Mouse (Mus musculus): Measurements from ENCODE around the gene Otop2. TPM values are rescaled to one million over a fixed set of nuclear protein-coding genes. Genes with fewer than 3 reads are reported as not detected.

Gene Otop2
- total RNA-seq (2021), result not detected
- long read RNA-seq, experiment 1, result 0 reads
- long read RNA-seq, experiment 2, result 0 reads

GRCm38 (mm10) chr11:115306863-115307262 is at the start of gene Otop2:
Gene Otop2 (plus strand): TSS chr11:115307163.
- DNase-seq (ENCODE audit: low spot score), result no peak

DNA sequence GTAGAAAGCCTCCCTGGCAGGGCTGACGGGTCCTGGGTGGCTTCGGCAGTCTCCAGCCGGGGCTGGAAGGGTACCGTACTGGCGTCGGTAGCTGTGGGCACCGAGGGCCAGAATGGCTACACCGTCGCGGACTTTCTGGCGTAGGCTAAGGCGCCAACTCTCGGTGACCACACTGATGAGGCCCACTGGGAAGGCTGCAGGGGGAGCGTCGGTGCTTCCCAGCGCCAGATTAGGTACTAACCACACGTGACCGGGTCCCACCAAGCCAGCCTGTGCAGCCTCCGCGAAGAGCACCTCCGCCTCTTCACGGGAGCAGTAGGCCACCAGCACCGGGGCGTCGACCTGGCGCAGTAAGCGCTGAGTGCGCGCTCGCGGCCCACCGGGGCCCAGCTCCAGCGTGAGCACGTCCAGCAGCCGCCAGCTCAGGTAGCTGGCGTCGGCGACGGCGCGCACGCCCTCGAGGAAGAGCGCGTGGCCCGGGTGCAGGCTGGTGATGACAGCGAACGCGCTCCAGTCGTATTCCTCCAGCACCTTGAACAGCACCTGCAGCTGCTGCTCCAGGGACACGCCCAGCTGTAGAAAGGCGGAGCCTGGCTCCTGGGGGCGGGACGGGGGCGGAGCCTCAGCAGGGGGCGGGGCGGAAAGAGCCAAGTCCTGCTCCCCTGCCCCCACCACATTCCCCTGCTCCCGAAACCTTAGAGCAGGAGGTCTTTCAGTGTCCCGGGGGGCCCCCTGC is 49.0 kb upstream of the Otop2 start:
- DNase-seq (ENCODE audit: low spot score), result no peak

DNA sequence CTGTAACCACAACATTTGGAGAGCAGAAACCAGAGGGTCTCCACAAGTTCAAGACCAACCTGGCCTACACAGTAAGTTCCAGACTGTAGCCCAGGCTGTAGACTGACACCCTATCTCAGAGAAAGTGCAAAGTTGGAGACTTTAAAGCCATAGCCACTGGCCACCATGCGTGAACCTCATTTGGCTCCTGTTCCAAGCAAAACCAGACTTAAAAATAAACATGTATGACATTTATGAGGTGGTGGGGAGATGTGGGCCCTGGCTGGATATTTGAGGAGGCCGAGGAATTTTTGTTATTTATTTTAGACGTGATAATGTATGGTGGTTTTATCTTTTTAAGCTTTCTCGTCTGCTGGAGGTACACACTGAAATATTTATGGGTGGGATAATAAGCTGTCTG is 47.8 kb upstream of the Otop2 start:
- no peak for DNase-seq (ENCODE audit: low spot score)

GRCm38 (mm10) chr11:115262954-115263353 is 44.0 kb upstream of the Otop2 start:
- DNase-seq (ENCODE audit: low spot score), result no peak

GRCm38 (mm10) chr11:115264136-115264861 is 42.7 kb upstream of the Otop2 start:
- no peak for DNase-seq (ENCODE audit: low spot score)

DNA sequence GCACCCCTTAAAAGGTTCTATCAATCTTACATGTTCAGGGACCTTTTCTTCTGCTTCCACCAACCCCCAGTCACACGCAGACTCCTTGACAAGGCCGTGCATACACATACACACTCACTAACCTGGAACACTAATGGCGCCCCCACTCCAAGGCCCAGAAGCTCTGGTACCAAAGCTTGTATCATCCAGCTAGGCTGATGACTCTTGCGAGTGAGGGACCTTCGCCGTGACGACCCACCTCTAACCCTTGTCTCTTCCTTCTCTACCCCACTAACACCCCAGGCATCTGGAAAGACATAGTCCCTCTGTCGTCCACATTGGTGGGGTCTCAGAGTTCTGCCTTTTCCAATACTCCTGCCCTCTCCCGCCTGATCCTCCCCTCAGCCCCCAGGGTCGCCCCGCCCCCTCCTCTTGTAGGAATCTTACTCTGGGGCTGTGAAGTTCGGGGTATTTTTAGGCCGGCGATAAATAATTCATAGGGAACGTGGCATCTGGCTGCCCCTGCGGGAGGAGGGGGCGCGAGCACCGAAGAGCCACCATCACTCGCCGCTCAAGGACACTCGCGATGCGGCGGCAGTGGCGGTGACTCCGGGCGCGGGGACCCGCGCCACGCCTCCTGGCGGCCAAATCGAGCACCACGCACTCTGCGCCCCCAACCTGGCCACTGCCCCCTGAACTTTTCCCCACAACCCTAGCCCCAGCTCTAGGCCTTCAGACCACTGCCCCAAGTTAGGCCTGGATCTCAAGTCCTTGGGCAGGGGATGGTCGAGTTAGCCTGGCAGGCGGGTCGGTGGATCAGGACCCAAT is 41.9 kb upstream of the Otop2 start:
- DNase-seq (ENCODE audit: low spot score), result no peak

- no peak for DNase-seq (ENCODE audit: low spot score)
Observed at GRCm38 (mm10) chr11:115265771-115266399, 41.1 kb upstream of the Otop2 start.

- no peak for DNase-seq (ENCODE audit: low spot score)
Observed at GRCm38 (mm10) chr11:115266400-115266778, 40.6 kb upstream of the Otop2 start.

- no peak for DNase-seq (ENCODE audit: low spot score)
Observed at GRCm38 (mm10) chr11:115267061-115267883, 39.7 kb upstream of the Otop2 start, which contains the start of gene Grin2c. Gene Grin2c (minus strand): TSS chr11:115267243.

GRCm38 (mm10) chr11:115267958-115268357 is 39.0 kb upstream of the Otop2 start:
- no peak for DNase-seq (ENCODE audit: low spot score)

DNA sequence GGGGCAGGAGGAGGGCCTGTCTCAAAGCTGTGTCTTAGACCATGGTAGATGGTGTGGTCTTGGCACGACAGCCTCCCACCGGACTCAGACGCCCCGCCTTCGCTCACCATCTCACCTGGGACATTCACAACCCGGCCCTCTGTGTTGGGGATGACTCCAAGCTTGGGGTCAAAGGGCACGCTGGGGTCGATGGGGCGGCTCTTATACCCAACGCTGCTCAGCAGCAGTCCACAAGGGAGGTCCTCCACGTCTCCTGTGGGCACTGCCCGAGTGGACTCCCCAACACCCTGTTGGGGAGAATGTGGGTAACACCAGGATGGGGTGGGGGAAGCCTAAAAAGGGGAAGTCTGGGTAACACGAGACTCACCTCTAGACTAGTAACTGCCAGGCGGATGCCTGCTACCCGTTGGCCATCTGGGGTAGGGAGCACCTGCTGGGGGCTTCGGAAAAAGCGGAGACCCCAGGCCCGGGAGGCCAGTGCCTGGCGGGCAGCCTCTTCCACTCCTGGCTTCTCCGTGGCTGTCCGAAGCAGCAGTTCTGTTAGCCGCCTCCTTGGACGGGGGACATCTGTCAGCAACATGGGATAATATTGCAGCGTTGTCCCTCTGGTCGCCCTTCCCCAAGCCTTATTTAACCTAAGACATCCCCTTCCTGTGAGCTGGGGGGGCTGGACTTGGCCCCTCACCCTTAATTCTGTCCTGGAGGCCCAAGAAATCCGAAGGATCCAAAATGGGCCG is 37.5 kb upstream of the Otop2 start:
- DNase-seq (ENCODE audit: low spot score), result no peak

GRCm38 (mm10) chr11:115270148-115270861 is 36.7 kb upstream of the Otop2 start:
- DNase-seq (ENCODE audit: low spot score), result peak; percentile 82

DNA sequence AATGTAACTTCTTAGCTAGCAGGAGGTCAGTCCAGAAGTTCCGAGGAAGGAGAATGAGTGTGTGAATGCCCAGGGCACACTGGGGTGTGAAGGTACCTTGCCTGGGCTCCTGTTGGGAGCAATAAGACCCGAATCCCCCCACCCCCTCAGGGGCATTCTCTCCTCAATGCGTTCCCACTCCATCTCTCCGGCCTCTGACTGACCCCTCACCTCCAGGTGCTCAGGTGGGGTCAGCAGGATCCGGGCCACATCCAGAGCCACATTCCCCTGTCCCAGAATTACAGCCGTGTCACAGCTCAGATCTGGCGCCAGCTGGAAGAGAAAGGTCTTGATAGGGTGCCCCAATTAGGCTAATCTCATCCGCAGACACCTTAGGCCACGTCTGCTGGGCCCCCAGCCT is 35.9 kb upstream of the Otop2 start:
- DNase-seq (ENCODE audit: low spot score), result no peak

DNA sequence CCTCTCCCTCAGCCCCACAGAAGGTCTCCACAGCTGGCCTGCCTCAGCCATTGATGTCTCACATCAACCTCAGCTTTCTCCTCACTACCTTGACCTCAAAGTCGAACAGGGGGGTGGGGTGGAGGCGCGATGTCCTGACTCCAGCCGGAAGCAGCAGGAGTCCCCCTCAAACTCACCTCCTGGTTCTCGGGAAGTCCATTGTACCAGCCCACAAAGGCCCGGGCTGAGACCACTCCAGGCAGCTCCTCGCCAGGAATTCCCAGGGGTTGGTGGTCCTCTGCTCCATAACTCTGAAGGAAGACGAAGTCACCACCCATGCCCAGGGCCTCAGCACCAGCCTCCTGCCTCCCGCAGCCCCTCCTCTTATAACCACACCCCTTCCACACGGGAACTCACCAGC is 35.5 kb upstream of the Otop2 start:
- DNase-seq (ENCODE audit: low spot score), result no peak

DNA sequence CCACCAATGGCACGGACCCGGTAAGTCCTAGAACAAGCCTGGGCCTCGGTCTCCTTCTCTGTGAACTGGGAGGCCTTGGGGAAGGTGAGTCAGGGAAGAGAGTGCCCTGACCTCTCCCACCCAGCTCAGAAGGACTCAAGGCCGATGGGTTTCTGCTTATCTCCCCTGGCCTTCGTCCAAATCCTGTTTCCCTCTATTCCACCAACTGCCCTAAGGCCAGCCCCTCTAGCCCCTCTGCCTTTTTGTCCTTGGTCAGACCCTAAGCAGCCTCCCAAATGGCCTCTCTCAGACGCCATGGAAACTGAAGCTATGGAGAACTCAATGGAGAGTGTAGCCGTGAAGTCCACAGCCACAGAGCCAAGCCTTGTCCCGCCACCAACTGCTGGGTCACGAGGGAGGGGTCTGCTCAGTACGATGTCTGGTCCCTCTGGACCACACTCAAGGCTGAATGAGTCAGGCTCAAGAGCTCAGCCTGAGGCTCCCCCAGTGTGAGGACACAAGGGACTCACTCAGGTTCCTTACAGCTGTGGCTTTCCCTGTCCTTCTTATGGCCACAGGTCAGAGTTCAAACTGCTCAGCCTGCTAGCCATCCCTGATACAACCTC is 34.0 kb upstream of the Otop2 start:
- no peak for DNase-seq (ENCODE audit: low spot score)

DNA sequence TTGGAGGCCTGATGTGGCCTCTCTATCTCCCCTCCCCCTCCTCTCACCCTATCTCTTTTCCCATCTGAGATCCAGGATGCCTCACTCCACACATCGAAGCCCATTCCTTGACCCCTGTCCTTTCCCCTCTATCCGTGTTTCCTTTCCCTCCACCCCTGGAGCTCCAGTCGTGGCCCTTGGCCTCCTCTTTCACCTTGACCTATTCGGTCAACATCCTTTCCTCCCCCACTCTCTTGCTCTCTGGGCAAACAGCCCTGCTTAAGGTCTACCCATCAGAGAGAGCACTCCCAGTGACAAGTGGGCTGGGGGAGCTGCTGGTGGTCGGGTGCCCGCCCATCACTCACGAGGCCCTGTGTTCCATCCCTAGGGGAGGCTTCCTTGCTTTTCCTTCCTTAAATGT is 33.2 kb upstream of the Otop2 start:
- no peak for DNase-seq (ENCODE audit: low spot score)

GRCm38 (mm10) chr11:115274178-115274577 is 32.8 kb upstream of the Otop2 start:
- no peak for DNase-seq (ENCODE audit: low spot score)

DNA sequence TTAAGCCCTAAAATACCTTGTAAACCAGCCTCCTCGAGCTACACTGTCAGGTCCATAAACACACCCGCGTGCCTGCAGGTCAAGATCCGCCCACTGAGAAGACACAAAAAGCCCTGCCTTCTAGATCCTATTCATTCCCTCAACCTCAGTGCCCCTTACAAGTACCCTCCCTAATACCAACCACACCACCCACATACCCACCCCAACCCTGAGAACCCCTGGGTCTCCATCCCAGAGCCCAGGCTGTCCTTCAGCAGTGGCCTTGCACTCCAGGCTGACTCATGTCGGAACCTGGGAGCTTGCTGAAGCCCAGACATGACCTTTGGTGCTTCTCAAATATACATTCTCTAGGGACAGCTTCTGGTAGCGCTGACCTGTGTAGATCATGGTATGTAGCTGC is 32.2 kb upstream of the Otop2 start:
- no peak for DNase-seq (ENCODE audit: low spot score)

DNA sequence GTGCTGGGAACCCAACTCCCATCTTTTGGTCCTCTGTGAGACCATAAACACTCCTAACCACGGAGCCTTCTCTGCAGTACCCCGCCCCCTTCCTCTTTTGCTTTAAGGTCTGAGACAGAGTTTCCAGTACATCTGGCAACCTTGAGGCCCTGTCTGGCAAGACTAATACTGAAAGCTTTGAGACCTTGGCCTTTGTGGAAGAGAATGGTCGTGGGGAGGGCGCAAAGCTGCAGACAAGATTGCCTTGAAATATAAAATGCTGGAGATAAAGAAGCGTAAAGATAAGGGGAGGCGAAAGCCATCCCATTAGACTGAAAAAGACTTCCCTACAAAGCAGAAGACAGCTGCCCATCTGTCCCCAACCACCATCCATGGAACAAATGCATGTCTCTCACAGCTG is 31.5 kb upstream of the Otop2 start:
- no peak for DNase-seq (ENCODE audit: low spot score)

All from gastrocnemius, adult 18-20 months (tissue).